Mouse (Mus musculus): ENCODE data around the gene Fam131b.

Fam131b gene

DNA sequence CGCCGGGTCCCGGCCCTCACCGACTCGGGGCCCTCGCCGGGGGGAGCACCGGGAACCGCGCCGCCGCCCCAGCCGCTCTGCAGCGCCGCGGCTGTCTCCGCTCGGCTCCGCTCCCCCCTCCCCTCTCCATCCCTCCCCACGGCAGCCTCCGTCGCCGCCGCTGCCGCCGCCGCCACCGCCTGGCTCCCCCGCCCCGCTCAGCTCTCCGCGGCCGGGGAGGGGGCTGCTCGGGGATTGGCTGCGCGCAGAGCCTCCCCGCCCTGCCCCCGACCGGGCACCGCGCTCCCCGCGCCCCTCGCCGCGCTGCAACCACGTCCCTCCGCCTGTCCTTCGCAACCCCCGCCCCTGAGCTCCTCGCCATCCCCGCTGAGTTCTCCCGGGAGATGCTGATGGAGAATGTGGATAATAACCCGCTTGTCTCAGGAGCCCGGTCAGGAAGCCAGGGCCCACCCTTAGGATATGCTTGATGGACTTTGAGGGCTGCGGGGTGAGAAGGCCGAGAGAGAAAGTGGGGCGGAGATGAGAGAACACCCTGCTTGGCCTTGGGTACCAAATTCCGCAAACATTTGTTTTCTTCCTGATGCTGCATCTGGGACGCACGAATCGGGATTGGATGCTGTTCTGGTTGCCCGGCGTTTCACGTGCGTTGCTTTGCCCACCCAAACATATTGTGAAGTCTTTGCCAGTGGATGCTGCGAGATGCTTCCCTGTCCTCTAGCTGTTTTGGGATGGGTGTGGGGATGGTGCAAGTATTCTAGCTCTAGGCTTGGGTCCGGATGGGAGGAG, at the start of gene Fam131b:
TSS of gene Fam131b (minus strand) at position 162 of the 786 bp plus-strand sequence.
- DNase-seq, result peak; percentile 89 to 93

DNA sequence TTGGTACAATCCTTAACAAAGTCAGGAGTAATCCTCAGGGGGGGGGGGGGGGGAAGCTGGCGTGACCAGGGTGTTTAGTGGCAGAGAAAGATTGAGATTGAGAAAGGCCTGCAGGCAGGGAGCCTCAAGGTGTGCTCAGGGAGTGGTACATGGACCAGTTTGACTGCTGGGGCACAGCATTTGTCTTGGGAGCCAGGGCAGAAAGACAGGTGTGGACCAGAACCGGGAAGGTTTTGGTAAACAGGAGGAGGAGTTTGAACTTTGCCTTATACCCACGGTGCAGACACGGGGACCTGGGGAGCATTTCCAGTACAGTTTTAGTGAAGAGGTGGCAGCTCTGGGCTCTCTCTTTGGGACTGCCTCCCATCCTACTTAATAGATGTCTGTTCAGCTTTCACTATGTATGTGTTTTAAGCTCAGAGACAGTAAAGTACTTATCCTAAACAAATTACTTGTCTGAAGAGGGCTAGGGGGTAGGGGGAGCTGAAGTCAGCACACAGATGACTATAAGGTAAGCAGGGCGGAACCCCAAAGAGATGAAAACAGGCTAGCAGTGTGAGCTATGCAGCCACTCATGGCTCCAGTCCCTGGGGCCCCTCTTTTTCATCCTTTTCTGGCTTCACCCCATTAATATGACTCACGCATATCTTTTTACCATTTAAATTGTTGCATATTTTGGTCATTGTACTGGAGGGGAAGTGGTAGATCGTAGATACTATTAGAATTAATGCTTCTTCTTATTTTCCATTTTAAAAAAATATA, 49.4 kb upstream of the Fam131b start:
- DNase-seq, result no peak

GRCm38 (mm10) chr6:42372816-42373547, 48.5 kb upstream of the Fam131b start, which contains the start of gene Epha1:
Epha1 (minus strand) TSS chr6:42373268.
- peak; percentile 72 to 77 for DNase-seq

GRCm38 (mm10) chr6:42372421-42372815, 48.0 kb upstream of the Fam131b start:
- no peak for DNase-seq

- DNase-seq, result no peak
These were observed 47.6 kb upstream of the Fam131b start for GRCm38 (mm10) chr6:42372001-42372400.

- no peak for DNase-seq
These were observed 46.4 kb upstream of the Fam131b start for GRCm38 (mm10) chr6:42370630-42371363.

GRCm38 (mm10) chr6:42369870-42370269, 45.4 kb upstream of the Fam131b start:
- DNase-seq, result no peak

DNA sequence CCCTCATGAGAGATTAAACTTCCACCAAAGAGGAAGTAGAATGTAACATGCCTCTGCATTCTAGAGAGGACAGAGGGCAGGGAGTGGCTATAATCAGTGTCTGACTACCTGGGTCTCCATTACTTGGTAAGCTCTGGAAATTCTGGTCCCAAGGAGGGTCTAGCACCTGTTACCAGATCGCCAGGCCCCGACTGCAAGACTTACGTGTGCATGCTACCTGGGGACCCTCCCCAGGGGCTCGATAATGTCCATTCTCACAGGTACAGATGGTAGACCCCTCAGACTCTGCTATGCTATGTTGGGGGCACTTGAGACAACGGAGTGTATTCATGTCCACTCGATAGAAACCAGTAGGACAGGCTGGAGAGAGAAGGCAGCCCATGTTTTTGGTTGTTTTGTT, 40.8 kb upstream of the Fam131b start:
- no peak for DNase-seq

DNA sequence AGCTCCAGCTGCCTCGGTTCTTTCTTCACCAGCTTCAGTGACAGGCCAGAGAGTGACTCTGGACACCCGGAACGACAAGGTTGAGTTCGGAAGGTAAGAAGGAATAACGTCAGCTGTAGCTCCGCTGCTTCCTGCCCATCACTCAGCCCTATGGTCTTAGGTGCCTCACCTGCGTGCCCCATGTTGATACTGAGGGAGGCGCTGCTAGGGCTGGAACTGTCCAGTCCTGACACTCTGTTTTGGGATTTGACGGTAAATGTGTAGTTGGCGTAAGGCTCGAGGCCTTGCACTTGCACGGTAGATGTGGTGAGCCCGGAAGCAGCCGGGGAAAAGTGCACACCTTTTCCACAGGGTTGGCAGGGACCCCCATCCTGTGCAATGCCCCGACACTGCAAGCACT, 40.2 kb upstream of the Fam131b start:
- DNase-seq, result no peak

DNA sequence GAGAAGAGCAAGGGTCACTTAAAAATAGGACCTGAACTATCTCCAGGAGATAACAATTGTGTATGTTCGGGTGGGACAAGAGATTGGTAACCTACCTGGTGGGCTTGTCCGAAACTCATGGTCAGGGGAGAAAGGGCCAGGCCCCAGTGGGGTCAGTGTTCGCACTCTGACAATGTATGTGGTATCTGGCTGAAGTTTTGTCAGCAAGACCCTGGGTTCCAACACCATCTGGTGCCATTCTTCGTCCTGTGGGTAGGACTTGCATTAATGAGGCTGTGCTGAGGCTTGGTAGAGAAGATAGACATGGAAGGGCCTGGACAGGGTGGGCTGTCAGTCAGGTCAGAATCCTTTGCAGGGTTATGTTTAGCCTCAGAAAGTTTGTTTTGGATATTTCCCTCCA, 39.6 kb upstream of the Fam131b start:
- no peak for DNase-seq

- DNase-seq, result no peak
These were observed 38.5 kb upstream of the Fam131b start for GRCm38 (mm10) chr6:42362974-42363373.

- no peak for DNase-seq
These were observed 38.1 kb upstream of the Fam131b start for GRCm38 (mm10) chr6:42362497-42362896.

GRCm38 (mm10) chr6:42362074-42362473, 37.6 kb upstream of the Fam131b start:
- no peak for DNase-seq

GRCm38 (mm10) chr6:42361041-42361895, 36.8 kb upstream of the Fam131b start:
- no peak for DNase-seq

- DNase-seq, result peak in 1 of 2 experiments; percentile 2
These were observed 35.9 kb upstream of the Fam131b start for GRCm38 (mm10) chr6:42360231-42360840.

- peak in 1 of 2 experiments; percentile 1 for DNase-seq
These were observed 35.1 kb upstream of the Fam131b start for GRCm38 (mm10) chr6:42359364-42360147.

- DNase-seq, result no peak
These were observed 34.5 kb upstream of the Fam131b start for GRCm38 (mm10) chr6:42358901-42359300.

- no peak for DNase-seq
These were observed 33.5 kb upstream of the Fam131b start for GRCm38 (mm10) chr6:42357901-42358300.

- no peak for DNase-seq
These were observed 32.5 kb upstream of the Fam131b start for GRCm38 (mm10) chr6:42356913-42357312.
